Mouse (Mus musculus) thymus, postnatal 25 days (tissue): ENCODE data around the gene Gm42421.

ENCODE experiments used
- DNase-seq: peaks from one replicate; pipeline ENCODE4 v3.0.0; 2022

The Gm42421 gene

GRCm38 (mm10) chr5:143941588-143941987, 13.6 kb downstream of the Gm42421 start:
- no peak for DNase-seq

- DNase-seq, result no peak
Observed at GRCm38 (mm10) chr5:143943231-143944125, 15.5 kb downstream of the Gm42421 start.

DNA sequence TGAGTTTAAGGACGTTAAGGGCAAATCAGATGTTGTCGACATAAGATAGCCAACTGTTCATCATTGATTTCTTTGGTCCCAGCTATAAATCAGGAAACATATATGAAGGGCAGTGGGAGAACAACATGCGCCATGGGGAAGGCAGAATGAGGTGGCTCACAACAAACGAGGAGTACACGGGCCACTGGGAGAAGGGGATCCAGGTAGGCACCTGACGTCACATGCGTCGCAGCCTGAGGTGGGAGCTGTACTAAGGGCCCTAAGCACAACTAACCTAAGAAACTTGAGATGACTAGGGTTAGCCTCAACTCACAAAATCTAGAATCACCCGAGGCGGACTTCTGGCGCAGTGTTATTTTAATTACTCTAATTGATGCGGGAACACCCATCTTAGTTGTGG, 20.4 kb downstream of the Gm42421 start:
- DNase-seq, result no peak

DNA sequence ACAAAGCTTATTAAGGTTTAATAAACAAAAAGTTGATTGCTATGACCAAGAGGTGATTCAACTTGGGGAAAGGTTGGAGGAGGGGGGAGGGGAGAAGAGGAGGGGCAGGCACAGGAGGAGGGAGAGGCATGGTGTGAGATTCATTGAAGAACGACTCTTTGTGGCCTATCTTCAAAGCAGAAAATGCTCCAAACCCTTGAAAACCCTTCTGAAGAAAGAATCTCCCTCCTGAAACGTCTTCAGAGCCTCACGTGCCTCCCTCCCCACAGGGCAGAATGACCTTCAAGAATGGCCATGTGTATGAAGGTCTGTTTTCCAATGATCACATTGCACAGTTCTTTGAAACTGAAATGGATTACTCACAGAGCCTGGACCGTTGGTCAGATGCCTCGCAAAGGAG, 22.0 kb downstream of the Gm42421 start:
- DNase-seq, result no peak

DNA sequence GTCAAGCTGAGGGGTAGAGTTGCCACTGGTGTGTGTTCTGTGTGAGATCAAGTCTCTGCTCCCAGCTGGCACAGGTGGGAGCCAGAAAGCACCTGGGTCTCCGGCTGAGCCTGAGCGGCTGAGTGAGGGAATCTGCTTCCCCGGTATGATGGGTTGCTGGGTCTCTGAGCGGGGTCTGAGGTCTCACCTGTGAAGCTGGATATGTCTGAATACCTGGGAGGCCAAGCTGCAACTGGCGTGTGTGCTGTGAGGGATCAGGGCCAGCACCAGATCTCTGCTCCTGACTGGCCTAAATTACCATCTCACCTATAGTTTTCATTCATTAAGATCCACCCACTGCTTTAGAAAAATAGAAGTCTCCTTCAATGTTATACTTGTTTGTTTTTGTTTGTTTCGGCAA, 29.1 kb downstream of the Gm42421 start:
- DNase-seq, result no peak

GRCm38 (mm10) chr5:143959551-143959950, 31.6 kb downstream of the Gm42421 start:
- no peak for DNase-seq

GRCm38 (mm10) chr5:143961176-143961575, 33.2 kb downstream of the Gm42421 start:
- DNase-seq, result no peak

DNA sequence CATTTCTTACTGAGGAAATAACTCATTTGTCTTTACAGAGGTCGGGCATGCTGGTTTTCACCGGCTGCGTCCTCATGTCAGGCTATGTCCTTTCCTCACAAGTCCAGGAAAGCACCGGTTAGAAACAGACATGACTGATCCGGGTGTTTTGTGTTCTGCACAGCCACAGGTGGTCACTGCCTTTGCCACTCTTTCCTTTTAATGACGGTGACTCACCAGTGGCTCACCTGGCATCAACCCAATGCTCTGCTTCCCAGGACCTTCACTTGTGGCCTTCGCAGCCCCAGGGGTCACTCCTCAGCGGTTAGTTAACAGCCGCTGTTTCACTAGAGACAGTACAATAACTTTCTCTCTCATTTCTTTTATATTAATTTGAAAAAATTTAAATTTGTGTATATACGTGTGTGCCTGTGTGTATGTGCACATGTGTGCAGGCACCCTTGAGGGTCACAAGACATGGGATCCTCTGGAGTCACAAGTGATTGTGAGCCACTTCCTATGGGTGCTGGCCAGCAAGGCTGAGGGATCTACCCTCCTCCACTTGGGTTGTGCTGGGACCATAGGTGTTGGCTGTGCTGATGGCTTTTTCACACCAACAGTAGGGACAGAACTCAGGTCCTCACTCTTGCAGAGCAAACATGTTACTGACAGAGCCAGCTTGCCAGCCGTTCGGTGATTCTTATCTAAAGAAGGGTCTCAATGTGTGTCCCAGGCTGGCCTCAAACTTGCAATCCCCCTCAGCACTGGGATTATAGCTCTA, 37.8 kb downstream of the Gm42421 start:
- no peak for DNase-seq

GRCm38 (mm10) chr5:143966671-143967070, 38.7 kb downstream of the Gm42421 start:
- DNase-seq, result no peak

DNA sequence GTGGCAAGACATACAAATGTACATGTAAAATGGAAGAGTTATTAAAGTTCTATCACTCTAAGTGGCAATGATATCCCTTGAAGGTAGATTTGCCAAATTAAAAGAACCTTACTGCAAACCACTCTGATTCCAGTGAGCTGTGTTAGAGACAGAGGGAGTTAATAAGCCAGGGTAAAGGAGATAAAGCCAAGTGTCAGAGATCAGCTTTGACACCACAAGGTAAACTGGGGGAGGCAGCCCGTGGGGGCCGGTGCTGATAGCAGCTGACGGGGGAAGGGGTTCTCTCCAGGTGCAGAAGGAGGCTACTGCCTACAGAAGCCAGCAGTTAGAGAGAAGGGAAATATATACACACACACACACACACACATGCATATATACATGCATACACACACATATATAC, 44.7 kb downstream of the Gm42421 start:
- DNase-seq, result no peak

GRCm38 (mm10) chr5:143974931-143975630, 47.1 kb downstream of the Gm42421 start:
- DNase-seq, result peak; percentile 47

DNA sequence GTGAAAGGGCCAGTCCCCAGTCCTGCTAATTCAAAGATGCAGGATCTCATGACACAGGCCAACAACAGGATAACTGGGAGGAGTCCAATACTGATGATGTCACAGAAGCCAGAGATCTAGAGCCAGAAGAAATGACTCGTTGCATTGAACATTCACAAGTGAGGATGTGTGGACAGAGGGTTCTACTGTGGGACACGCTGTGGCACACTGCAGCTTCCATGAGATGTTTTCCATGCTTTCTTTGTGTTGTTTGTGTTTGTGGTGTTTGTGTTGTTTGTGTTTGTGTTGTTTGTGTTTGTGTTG, 47.6 kb downstream of the Gm42421 start:
- no peak for DNase-seq

DNA sequence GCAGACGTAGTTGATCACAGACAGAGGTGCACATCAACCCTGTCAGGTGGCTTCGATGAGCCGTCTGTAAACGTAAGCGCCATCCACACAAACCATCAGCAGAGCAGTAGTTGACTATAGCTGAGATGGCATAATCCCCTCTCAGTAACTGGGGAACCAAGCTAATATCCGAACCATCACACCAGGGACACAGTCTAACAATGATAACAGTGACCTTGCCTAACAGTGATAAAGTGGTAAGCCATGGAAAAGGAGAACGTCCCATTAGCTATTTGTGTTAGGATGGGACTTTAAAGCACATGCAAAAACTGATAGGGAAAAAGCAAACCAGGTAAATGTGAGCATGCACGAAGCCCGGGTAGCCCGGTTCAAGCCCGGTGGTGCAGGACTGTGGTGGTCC, 48.3 kb downstream of the Gm42421 start:
- DNase-seq, result no peak

GRCm38 (mm10) chr5:143976726-143977431, 48.9 kb downstream of the Gm42421 start:
- DNase-seq, result no peak

DNA sequence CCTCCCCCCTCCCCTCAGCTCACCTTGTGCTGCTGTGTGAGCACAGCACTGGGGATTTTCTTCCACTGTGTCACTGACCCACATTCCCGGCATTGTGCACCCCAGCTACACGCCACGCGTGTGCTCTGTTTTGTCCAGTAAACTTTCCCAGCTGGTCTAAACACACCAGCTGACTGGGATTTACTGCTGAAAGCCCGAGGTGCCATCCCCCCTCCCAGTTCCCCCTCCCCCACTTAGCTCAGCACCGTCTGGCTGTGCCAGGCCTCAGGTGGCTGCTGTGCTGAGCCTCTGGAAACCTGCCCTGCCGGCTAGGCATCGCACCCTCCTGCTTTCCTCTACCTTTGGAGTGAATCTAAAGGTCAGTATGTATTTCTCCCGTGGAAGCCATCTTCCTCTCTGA, 52.9 kb downstream of the Gm42421 start:
- no peak for DNase-seq

GRCm38 (mm10) chr5:143982361-143982760, 54.4 kb downstream of the Gm42421 start:
- DNase-seq, result no peak

- DNase-seq, result no peak
Observed at GRCm38 (mm10) chr5:143985381-143985780, 57.4 kb downstream of the Gm42421 start.
